Mouse (Mus musculus): ENCODE data around the gene Tcl1b5.

The Tcl1b5 gene

DNA sequence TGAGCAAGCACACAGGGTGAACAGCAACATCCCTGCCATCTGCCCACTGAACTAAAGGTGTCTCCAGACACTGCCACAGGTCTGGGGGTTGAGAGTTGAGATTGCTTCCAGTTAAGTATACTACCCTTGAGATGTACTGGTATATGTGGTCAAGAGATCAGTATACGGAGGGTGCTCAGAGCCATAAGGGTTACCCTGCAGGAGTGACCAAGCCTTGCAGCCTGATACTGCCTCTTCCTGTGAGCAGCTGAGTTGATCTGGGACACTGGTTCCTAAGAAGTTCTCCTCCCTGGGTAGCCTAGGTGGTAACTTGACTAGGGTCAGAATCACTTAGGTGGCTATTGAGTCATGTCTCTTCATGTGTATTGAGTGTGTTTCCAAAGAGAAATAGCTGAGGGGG lies 32.3 kb downstream of the Tcl1b5 start:
- DNase-seq (ENCODE audit: low spot score in 2 of 2) = no peak

DNA sequence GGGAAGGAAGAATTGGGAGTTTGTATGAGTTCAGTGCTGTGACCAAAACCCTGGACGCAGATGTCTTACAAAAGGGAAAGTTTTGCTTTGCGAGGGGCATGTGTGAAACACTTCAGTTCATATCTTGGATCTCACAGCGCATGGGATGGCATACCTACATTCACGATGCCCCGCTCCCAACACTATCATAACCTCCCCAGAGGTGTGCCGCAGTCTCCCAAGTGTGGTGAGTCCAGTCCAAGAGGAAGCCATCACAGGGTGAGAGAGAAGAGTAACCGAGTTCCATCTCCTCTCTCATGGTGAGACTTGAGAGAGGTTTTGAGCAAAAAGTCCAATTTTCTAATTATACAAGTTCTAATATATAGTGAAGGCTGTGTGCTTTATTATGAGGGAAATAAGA lies 33.1 kb downstream of the Tcl1b5 start:
- no peak for DNase-seq (ENCODE audit: low spot score in 2 of 2)

DNA sequence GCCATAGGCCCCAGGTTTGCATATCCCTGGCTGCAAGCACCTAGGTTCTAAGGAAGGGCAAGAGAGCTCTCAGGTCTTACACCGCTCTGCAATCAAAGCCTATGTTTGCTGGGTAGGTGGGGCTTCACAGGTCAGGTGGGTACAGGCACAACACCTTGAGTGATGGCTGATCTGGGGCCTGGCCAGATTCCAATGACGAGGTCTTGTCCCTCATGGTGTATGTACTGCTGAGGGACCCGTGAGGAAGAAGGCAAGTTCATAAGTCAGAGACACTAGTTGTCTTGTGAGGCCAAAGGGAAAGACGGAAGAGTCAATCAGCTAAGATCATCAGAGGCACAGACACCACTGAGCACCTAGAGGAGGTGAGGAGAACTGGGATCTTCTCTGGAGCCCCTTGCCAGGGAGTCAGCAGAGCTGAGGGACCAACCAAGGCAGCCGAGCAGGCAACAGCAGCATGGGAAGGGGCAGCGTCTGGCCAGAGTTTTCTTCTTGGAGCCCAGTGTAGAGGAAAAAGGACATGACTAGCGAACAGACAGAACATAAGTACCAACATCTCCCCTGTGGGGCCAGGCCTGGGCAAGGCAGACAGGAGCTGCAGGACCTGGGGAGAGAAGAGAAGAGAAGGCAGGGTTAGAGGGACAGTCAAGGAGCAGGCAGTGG lies 41.1 kb downstream of the Tcl1b5 start:
- no peak for DNase-seq (ENCODE audit: low spot score in 2 of 2)

DNA sequence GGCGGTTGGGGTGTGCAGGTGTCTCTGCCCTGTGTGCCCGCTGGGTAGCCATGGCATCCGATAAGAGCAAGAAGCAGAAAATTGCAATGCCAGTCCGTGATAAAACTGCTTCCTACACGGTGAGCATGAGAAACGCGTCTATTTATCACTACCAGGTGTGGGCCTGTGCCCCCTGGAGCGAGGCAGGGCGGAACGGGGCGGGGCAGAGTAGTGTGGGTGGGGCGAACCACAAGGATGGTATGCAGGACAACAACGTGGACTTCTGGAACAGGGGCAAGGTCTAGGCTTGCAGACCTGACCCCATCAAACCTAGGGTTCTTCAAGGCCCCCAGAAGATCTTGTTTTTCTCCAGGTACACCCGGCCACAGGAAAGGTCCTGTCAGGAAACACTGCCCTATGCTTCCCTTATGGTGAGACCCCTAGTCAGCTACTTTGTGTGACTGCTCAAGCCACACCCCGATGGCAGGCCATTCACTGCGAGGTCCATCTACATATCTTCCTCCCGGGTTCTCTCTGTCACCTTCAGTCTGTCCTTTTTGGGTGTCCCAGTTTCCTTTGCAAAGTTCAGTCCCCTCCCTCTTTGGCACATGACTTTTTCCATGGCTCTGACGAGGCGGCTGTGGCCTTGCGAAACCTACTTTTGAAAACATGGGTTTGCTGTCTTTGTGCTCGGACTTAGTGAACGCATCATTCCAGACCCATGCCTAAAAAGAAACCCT lies 46.6 kb downstream of the Tcl1b5 start, which contains the start of gene Tcl1:
TSS of gene Tcl1 (minus strand) at position 193 of the 719 bp plus-strand sequence.
- no peak for DNase-seq (ENCODE audit: low spot score in 2 of 2)

DNA sequence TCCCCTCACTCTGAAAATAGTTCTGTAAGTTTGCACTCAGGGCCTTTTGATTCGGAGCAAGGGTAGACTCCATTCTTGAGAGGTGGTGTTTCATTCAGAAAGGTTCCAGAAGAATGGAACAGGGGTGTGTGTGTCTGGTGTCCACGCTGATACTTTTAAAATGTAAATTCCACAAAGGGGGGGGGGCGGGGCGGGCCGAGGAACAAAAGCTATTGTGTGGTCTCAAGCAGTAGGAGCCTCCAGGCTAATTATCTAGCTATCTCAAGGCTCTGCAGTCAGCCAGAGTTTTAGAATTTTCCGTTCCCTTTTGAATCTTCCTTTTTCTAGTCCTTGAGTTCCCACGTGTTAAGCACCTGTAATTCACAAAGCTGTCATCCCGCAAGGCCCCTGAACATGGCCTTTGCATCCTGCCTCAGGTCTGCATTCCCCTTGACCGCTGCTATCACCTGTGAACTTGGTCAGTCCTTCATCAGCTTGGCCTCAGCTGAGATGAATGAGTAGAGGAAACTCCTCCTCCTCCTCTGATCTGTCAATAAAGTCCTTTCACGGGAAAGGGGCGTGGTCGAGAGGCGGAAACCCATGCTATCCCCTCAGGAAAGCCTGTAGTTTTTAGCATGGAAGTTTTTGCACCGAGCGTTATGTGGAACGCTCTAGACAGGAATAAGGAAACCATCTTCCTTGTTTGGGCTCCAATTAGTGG lies 48.6 kb downstream of the Tcl1b5 start:
- no peak for DNase-seq (ENCODE audit: low spot score in 2 of 2)

Measured in cerebellum, postnatal 4 days (tissue).